ENCODE assay signal across 23 mouse cellular contexts in the genomic region with DNA sequence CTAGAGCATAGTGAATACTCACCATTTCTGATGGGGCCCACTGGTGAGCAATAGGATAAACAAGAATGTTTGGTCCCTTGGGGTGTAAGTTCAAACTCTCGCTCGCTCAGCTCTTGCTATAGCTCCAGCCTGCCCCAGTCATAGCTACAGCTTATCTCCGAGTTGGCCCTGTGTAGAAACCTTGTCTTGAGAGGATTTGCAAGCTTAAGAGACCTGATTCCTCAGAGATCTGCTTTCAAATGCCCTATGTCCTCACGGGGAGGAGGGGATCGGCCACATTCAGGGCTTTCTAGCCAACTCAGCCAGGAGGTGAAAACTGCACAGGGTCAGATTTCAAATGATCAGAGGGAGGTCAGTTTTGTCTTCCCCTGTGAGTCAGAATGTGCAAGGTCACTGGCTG. TPM values are rescaled to one million over a fixed set of nuclear protein-coding genes. Genes with fewer than 3 reads are reported as not detected.
DNase-seq lines count a peak whose midpoint lies in the region; ATAC-seq lines count a peak whose summit lies in the region.
"Had no signal": no experiment of that assay in that cellular context is flagged by ENCODE, and none has a peak within 500 bp of the region (broad histone marks: within the 10 kb centered on the region; RNA-seq: fewer than 3 reads in every experiment).

No protein-coding gene starts in this region.

- H3K4me1 ChIP-seq in hindbrain, embryonic 10.5 days (replicated peaks), result peaks cover 3% of the 10 kb centered on the region; the same call in 1 of the 2 replicates
- no peaks in the 10 kb centered on the region for H3K4me1 ChIP-seq in hindbrain, embryonic 12.5 days
- H3K4me1 ChIP-seq: forebrain, embryonic 13.5 days; midbrain, embryonic 15.5 days; neural tube, embryonic 15.5 days had no signal

- no peak overlapping the region for H3K4me2 ChIP-seq in hindbrain, embryonic 12.5 days (replicated peaks)
- H3K4me2 ChIP-seq: forebrain, embryonic 13.5 days; limb, embryonic 15.5 days; midbrain, embryonic 15.5 days; neural tube, embryonic 15.5 days had no signal

- WGBS in hindbrain, embryonic 10.5 days, result 55% methylated on average over 5 of the region's 5 CpGs
- WGBS in hindbrain, embryonic 12.5 days, result 65% methylated on average over 5 of the region's 5 CpGs

- ATAC-seq in hindbrain, embryonic 12.5 days (ENCODE audit: low FRiP score), result no peak
- ATAC-seq: forebrain, embryonic 13.5 days; hindbrain, embryonic 16.5 days; intestine, embryonic 16.5 days; liver, postnatal 0 days; midbrain, embryonic 15.5 days had no signal

- no peak overlapping the region for H3K27ac ChIP-seq in hindbrain, embryonic 10.5 days
- no peak overlapping the region for H3K27ac ChIP-seq in hindbrain, embryonic 12.5 days
- H3K27ac ChIP-seq: forebrain, embryonic 13.5 days; limb, embryonic 15.5 days; midbrain, embryonic 15.5 days; neural tube, embryonic 15.5 days had no signal

- no peaks in the 10 kb centered on the region for H3K9me3 ChIP-seq in hindbrain, embryonic 10.5 days
- no peaks in the 10 kb centered on the region for H3K9me3 ChIP-seq in hindbrain, embryonic 12.5 days (replicated peaks)
- H3K9me3 ChIP-seq: forebrain, embryonic 13.5 days; limb, embryonic 15.5 days; midbrain, embryonic 15.5 days; neural tube, embryonic 15.5 days had no signal

- no peak overlapping the region for H3K9ac ChIP-seq in hindbrain, embryonic 12.5 days
- H3K9ac ChIP-seq: forebrain, embryonic 13.5 days; limb, embryonic 15.5 days; liver, postnatal 0 days; midbrain, embryonic 15.5 days; neural tube, embryonic 15.5 days had no signal

- intact Hi-C loops in left cerebral cortex, postnatal 25 days (cut with DNase I), result loop anchor here (10.0 kb wide), 1 partner anchor 377 kb away; no protein-coding TSS in a partner anchor

- no peaks in the 10 kb centered on the region for H3K36me3 ChIP-seq in hindbrain, embryonic 10.5 days
- H3K36me3 ChIP-seq in hindbrain, embryonic 12.5 days, result no peaks in the 10 kb centered on the region
- H3K36me3 ChIP-seq: limb, embryonic 15.5 days; midbrain, embryonic 15.5 days; neural tube, embryonic 15.5 days had no signal

- DNase-seq in hindbrain, embryonic 10.5 days (ENCODE audit: low spot score), result peak; percentile 7
- peak; percentile 72 for DNase-seq in 3T3-L1 (ENCODE audit: low read depth, low spot score)
- peak; percentile 44 for DNase-seq in R1 (ENCODE audit: low read depth, low spot score)
- DNase-seq in adrenal gland, postnatal 25 days, result peak; percentile 37
- DNase-seq in left cerebral cortex, postnatal 25 days (ENCODE audit: low spot score in 2 of 2), result no peak
- DNase-seq in urinary bladder, postnatal 10 days (ENCODE audit: low spot score), result no peak
- no peak for DNase-seq in layer of hippocampus, postnatal 25 days (ENCODE audit: extremely low spot score in 1 of 2, low spot score in 1 of 2)
- DNase-seq: cerebellum, postnatal 14 days; gastrocnemius, postnatal 14 days; heart, adult 18-20 months; heart, postnatal 36 days; liver, postnatal 0 days; lung, postnatal 14 days; thymus, postnatal 25 days had no signal

- H3K4me3 ChIP-seq in hindbrain, embryonic 10.5 days, result no peak overlapping the region
- H3K4me3 ChIP-seq in hindbrain, embryonic 12.5 days, result no peak overlapping the region
- H3K4me3 ChIP-seq: forebrain, embryonic 13.5 days; limb, embryonic 15.5 days; midbrain, embryonic 15.5 days; myocyte; neural tube, embryonic 15.5 days had no signal

- H3K27me3 ChIP-seq in hindbrain, embryonic 10.5 days (ENCODE audit: insufficient read depth, poor library complexity, severe bottlenecking), result no peaks in the 10 kb centered on the region
- H3K27me3 ChIP-seq in hindbrain, embryonic 12.5 days, result no peaks in the 10 kb centered on the region
- H3K27me3 ChIP-seq: CH12.LX; forebrain, embryonic 13.5 days; limb, embryonic 15.5 days; midbrain, embryonic 15.5 days; neural tube, embryonic 15.5 days had no signal

RNA-seq across cellular contexts. Expression of a gene that starts 26.1 kb away (rescaled TPM):
- 80.6 and 86.4 TPM in 2 replicates for polyA plus RNA-seq in hindbrain, embryonic 10.5 days (2016; fragmentation: Nextera tagmentation; extraction: Ambion mirVana)
- polyA plus RNA-seq in hindbrain, embryonic 12.5 days (2016; fragmentation: Nextera tagmentation; extraction: Ambion mirVana), result 62.1 and 65.4 TPM in 2 replicates
- 25.0 and 26.8 TPM in 2 replicates for total RNA-seq in adrenal gland, postnatal 25 days (2021)
- total RNA-seq in left cerebral cortex, postnatal 25 days (2021), result 10 to 100 TPM; 23.6 to 26.8 TPM
- total RNA-seq in layer of hippocampus, postnatal 25 days (2021), result 10 to 100 TPM; 19.7 to 23.4 TPM

Comparison
In these comparisons a context has a peak if more than half of its experiments do, and no peak if none do; other contexts are left out.
1. DNase-seq: peak in hindbrain, embryonic 10.5 days (single experiment), 3T3-L1 (single experiment), R1 (single experiment) and adrenal gland, postnatal 25 days (single experiment); none in left cerebral cortex, postnatal 25 days (0 of 2), urinary bladder, postnatal 10 days (single experiment) and layer of hippocampus, postnatal 25 days (0 of 2).